Mouse (Mus musculus) limb, embryonic 12.5 days (tissue): ENCODE results near the gene H2-K1. TPM values are rescaled to one million over a fixed set of nuclear protein-coding genes. Genes with fewer than 3 reads are reported as not detected.
"Not testable (repeated sequence)": the region's sequence is repeated elsewhere in the genome, so short reads cannot be mapped to it uniquely, and the experiment has no call there.

ENCODE experiments used
- ATAC-seq: fragments of 200-750 bp; cut with Nextera tagmentation; 2 replicates; pipeline ENCODE4 v1.8.0; 2017; ENCODE audit warnings: low read depth, moderate TSS enrichment; ENCODE audit not compliant: insufficient number of reproducible peaks, insufficient read depth, low FRiP score, low TSS enrichment
- H3K27ac ChIP-seq: fragments of 300-500 bp; sonication (generic); 2 replicates; pipeline ENCODE4 v1.5.1; 2016; ENCODE audit warnings: mild to moderate bottlenecking, moderate library complexity
- H3K27me3 ChIP-seq: fragments of 300-500 bp; sonication (generic); 2 replicates; pipeline ENCODE4 v1.6.1; 2016; ENCODE audit warnings: mild to moderate bottlenecking, moderate library complexity
- H3K36me3 ChIP-seq: fragments of 300-500 bp; sonication (generic); 2 replicates; pipeline ENCODE4 v1.6.1; 2016; ENCODE audit warnings: mild to moderate bottlenecking, moderate library complexity
- H3K4me1 ChIP-seq: fragments of 300-500 bp; sonication (generic); replicated peaks from 2 replicates; pipeline ENCODE4 v1.6.1; 2016
- H3K4me2 ChIP-seq: fragments of 300-500 bp; sonication (generic); 2 replicates; pipeline ENCODE4 v1.6.1; 2016; ENCODE audit warnings: mild to moderate bottlenecking, moderate library complexity
- H3K4me3 ChIP-seq: fragments of 300-500 bp; sonication (generic); replicated peaks from 2 replicates; pipeline ENCODE4 v1.5.1; 2016; ENCODE audit warnings: mild to moderate bottlenecking
- H3K9ac ChIP-seq: fragments of 300-500 bp; sonication (generic); replicated peaks from 2 replicates; pipeline ENCODE4 v1.6.1; 2016; ENCODE audit warnings: mild to moderate bottlenecking, moderate library complexity
- H3K9me3 ChIP-seq: fragments of 300-500 bp; sonication (generic); 2 replicates; pipeline ENCODE4 v1.6.1; 2016; ENCODE audit warnings: mild to moderate bottlenecking, moderate library complexity
- WGBS: fragments of 180-500 bp; shearing (Covaris S2); methylation state at CpG from one replicate; pipeline ENCODE4 v1.1.7; 2016; 5-methylcytosine and 5-hydroxymethylcytosine counted together
- polyA plus RNA-seq: library from polyadenylated mRNA; unstranded; fragments of >200 nt; fragmentation: Nextera tagmentation; extraction: Ambion mirVana; gene quantifications from 2 replicates; pipeline ENCODE4 v1.2.1, GENCODE M21; 2016

H2-K1 gene
- polyA plus RNA-seq, 1 experiment from 2014 or later = 4.5 TPM

- peaks cover 55% of the 10 kb centered on the region for H3K36me3 ChIP-seq
Observed at GRCm38 (mm10) chr17:33953961-33954565, 46.1 kb downstream of the H2-K1 start.

GRCm38 (mm10) chr17:33953310-33953709, 46.8 kb downstream of the H2-K1 start:
- ATAC-seq = no peak
- Histone ChIP-seq H3K9ac (peak overlapping the region; percentile 45), H3K4me2 (peak overlapping the region; percentile 99), H3K36me3 (peaks cover 55% of the 10 kb centered on the region), H3K27ac (no peak overlapping the region; the same call in 1 of the 2 replicates), H3K4me3 (peak overlapping the region; percentile 95), H3K27me3 (no peaks in the 10 kb centered on the region), H3K9me3 (no peaks in the 10 kb centered on the region), H3K4me1 (peaks cover 68% of the 10 kb centered on the region)
- WGBS = 81% methylated on average over 3 of the region's 3 CpGs

More at GRCm38 (mm10) chr17:33953961-33954565, 46.1 kb downstream of the H2-K1 start:
- peak overlapping the region; percentile 98 for H3K9ac ChIP-seq
- H3K4me2 ChIP-seq = peak overlapping the region; percentile 99
- no peaks in the 10 kb centered on the region for H3K9me3 ChIP-seq
- ATAC-seq = no peak
- peaks cover 68% of the 10 kb centered on the region for H3K4me1 ChIP-seq
- H3K27me3 ChIP-seq = no peaks in the 10 kb centered on the region
- H3K4me3 ChIP-seq = peak overlapping the region; percentile 95
- peak overlapping the region; percentile 95 for H3K27ac ChIP-seq
- WGBS = 37% methylated on average over 5 of the region's 5 CpGs

GRCm38 (mm10) chr17:33952879-33953278, 47.3 kb downstream of the H2-K1 start:
- no peak overlapping the region; the same call in none of the 2 replicates for H3K9ac ChIP-seq
- no peaks in the 10 kb centered on the region for H3K27me3 ChIP-seq
- no peak for ATAC-seq
- peaks cover 67% of the 10 kb centered on the region for H3K4me1 ChIP-seq
- H3K27ac ChIP-seq = 0 out of 2 replicates have a peak overlapping the region, but pooled peaks have one; percentile 14
- peak overlapping the region; percentile 1; the same call in 1 of the 2 replicates for H3K4me3 ChIP-seq
- peaks cover 59% of the 10 kb centered on the region for H3K36me3 ChIP-seq
- 88% methylated on average over 4 of the region's 4 CpGs for WGBS
- peak overlapping the region; percentile 99 for H3K4me2 ChIP-seq
- H3K9me3 ChIP-seq = no peaks in the 10 kb centered on the region

- Histone ChIP-seq H3K4me1 (peaks cover 59% of the 10 kb centered on the region), H3K4me3 (peak overlapping the region; percentile 49), H3K9ac (peak overlapping the region; percentile 70; the same call in 1 of the 2 replicates), H3K36me3 (peaks cover 67% of the 10 kb centered on the region), H3K4me2 (peak overlapping the region; percentile 99), H3K27ac (peak overlapping the region; percentile 94)
- 75% methylated on average over 13 of the region's 13 CpGs for WGBS
- not testable (repeated sequence) for ATAC-seq, H3K27me3 ChIP-seq, H3K9me3 ChIP-seq
Observed at GRCm38 (mm10) chr17:33952015-33952414, 48.1 kb downstream of the H2-K1 start.

- no peaks in the 10 kb centered on the region for H3K27me3 ChIP-seq
- WGBS = under 1% methylated on average over 45 of the region's 45 CpGs
- H3K36me3 ChIP-seq = peaks cover 73% of the 10 kb centered on the region
- peak; percentile 76 for ATAC-seq
- peak within 1 kb of the TSS; percentile 99 for H3K4me2 ChIP-seq
- peak within 1 kb of the TSS; percentile 49 for H3K4me3 ChIP-seq
- no peaks in the 10 kb centered on the region for H3K9me3 ChIP-seq
- H3K27ac ChIP-seq = peak within 1 kb of the TSS; percentile 94
- peaks cover 53% of the 10 kb centered on the region for H3K4me1 ChIP-seq
- peak within 1 kb of the TSS; percentile 70 for H3K9ac ChIP-seq
Observed at GRCm38 (mm10) chr17:33951021-33951946, 48.9 kb downstream of the H2-K1 start, which contains the start of gene B3galt4. B3galt4 (minus strand) TSS chr17:33951488.

GRCm38 (mm10) chr17:33950131-33950625, 50.0 kb downstream of the H2-K1 start:
- Histone ChIP-seq H3K36me3 (peaks cover 84% of the 10 kb centered on the region), H3K27ac (peak overlapping the region; percentile 94), H3K4me3 (peak overlapping the region; percentile 49), H3K4me1 (peaks cover 53% of the 10 kb centered on the region), H3K4me2 (peak overlapping the region; percentile 99), H3K9me3 (no peaks in the 10 kb centered on the region), H3K27me3 (no peaks in the 10 kb centered on the region), H3K9ac (peak overlapping the region; percentile 70; the same call in 1 of the 2 replicates)
- 79% methylated on average over 10 of the region's 10 CpGs for WGBS
- ATAC-seq = no peak

GRCm38 (mm10) chr17:33948905-33949537, 51.1 kb downstream of the H2-K1 start:
- no peaks in the 10 kb centered on the region for H3K27me3 ChIP-seq
- H3K36me3 ChIP-seq = peaks cover 89% of the 10 kb centered on the region
- ATAC-seq = no peak
- 0 out of 2 replicates have a peak overlapping the region, but pooled peaks have one; percentile 41 for H3K27ac ChIP-seq
- H3K4me2 ChIP-seq = no peak overlapping the region
- H3K4me3 ChIP-seq = no peak overlapping the region
- H3K9me3 ChIP-seq = no peaks in the 10 kb centered on the region
- no peak overlapping the region for H3K9ac ChIP-seq
- WGBS = 89% methylated on average over 19 of the region's 19 CpGs
- H3K4me1 ChIP-seq = peaks cover 45% of the 10 kb centered on the region

- WGBS = 83% methylated on average over 22 of the region's 22 CpGs
- no peak overlapping the region for H3K4me3 ChIP-seq
Observed at GRCm38 (mm10) chr17:33948090-33948904, 51.9 kb downstream of the H2-K1 start.

GRCm38 (mm10) chr17:33947430-33948089, 52.6 kb downstream of the H2-K1 start:
- H3K4me1 ChIP-seq = peaks cover 30% of the 10 kb centered on the region
- H3K27ac ChIP-seq = no peak overlapping the region
- H3K9ac ChIP-seq = no peak overlapping the region
- no peaks in the 10 kb centered on the region for H3K27me3 ChIP-seq
- ATAC-seq = no peak
- no peaks in the 10 kb centered on the region for H3K9me3 ChIP-seq
- no peak overlapping the region for H3K4me2 ChIP-seq
- peaks cover 88% of the 10 kb centered on the region for H3K36me3 ChIP-seq
- no peak overlapping the region for H3K4me3 ChIP-seq
- WGBS = 93% methylated on average over 10 of the region's 10 CpGs

More at GRCm38 (mm10) chr17:33948090-33948904, 51.9 kb downstream of the H2-K1 start:
- H3K27me3 ChIP-seq = no peaks in the 10 kb centered on the region
- peaks cover 38% of the 10 kb centered on the region for H3K4me1 ChIP-seq
- no peaks in the 10 kb centered on the region for H3K9me3 ChIP-seq
- ATAC-seq = no peak
- no peak overlapping the region for H3K9ac ChIP-seq
- H3K36me3 ChIP-seq = peaks cover 89% of the 10 kb centered on the region
- H3K4me2 ChIP-seq = no peak overlapping the region
- no peak overlapping the region for H3K27ac ChIP-seq
